In genomic region chr1:38146008-38146407, GRCm38 (mm10) we compare ENCODE assay signal across 21 mouse cellular contexts. TPM values are rescaled to one million over a fixed set of nuclear protein-coding genes. Genes with fewer than 3 reads are reported as not detected.
DNase-seq lines count a peak whose midpoint lies in the region; ATAC-seq and TF ChIP-seq lines count a peak whose summit lies in the region.
"Had no signal": no experiment of that assay in that cellular context is flagged by ENCODE, and none has a peak within 500 bp of the region (broad histone marks: within the 10 kb centered on the region; RNA-seq: fewer than 3 reads in every experiment).

No protein-coding gene starts in this region.

- H3K9me3 ChIP-seq in intestine, embryonic 15.5 days = no peaks in the 10 kb centered on the region
- no peaks in the 10 kb centered on the region for H3K9me3 ChIP-seq in intestine, postnatal 0 days (ENCODE audit: control insufficient read depth)
- H3K9me3 ChIP-seq: embryonic facial prominence, embryonic 13.5 days; embryonic facial prominence, embryonic 15.5 days; forebrain, embryonic 13.5 days; forebrain, embryonic 15.5 days had no signal

- no peaks in the 10 kb centered on the region for H3K27me3 ChIP-seq in intestine, embryonic 15.5 days (replicated peaks)
- H3K27me3 ChIP-seq in intestine, postnatal 0 days (replicated peaks; ENCODE audit: control insufficient read depth, insufficient read depth, low read length) = no peaks in the 10 kb centered on the region
- H3K27me3 ChIP-seq: embryonic facial prominence, embryonic 13.5 days; embryonic facial prominence, embryonic 15.5 days; forebrain, embryonic 13.5 days; forebrain, embryonic 15.5 days had no signal

- no peaks in the 10 kb centered on the region for H3K36me3 ChIP-seq in intestine, embryonic 15.5 days
- no peaks in the 10 kb centered on the region for H3K36me3 ChIP-seq in intestine, postnatal 0 days (ENCODE audit: control insufficient read depth, insufficient read depth)
- H3K36me3 ChIP-seq: embryonic facial prominence, embryonic 13.5 days; embryonic facial prominence, embryonic 15.5 days; forebrain, embryonic 15.5 days had no signal

- WGBS in intestine, embryonic 15.5 days = 77% methylated on average over 4 of the region's 4 CpGs
- WGBS in intestine, postnatal 0 days = 42% methylated on average over 4 of the region's 4 CpGs

- peak; percentile 31 for DNase-seq in fat pad, adult 2 months (ENCODE audit: extremely low read depth, low read depth, low spot score)
- DNase-seq in spleen, postnatal 14 days (ENCODE audit: low spot score in 2 of 2) = no peak
- no peak for DNase-seq in layer of hippocampus, adult 2 months (ENCODE audit: low spot score in 2 of 2)
- DNase-seq: adrenal gland, adult 2 months; adrenal gland, postnatal 10 days; adrenal gland, postnatal 25 days; cerebellum, adult 11 months; cerebellum, adult 18-20 months; cerebellum, adult 8-10 months; cerebellum, adult 9-11 months; cerebellum, postnatal 14 days; cerebellum, postnatal 36 days; embryo, embryonic 11 days; forebrain, postnatal 0 days had no signal

- H3K4me1 ChIP-seq in intestine, embryonic 15.5 days (replicated peaks) = no peaks in the 10 kb centered on the region
- no peaks in the 10 kb centered on the region for H3K4me1 ChIP-seq in intestine, postnatal 0 days (replicated peaks; ENCODE audit: control insufficient read depth, insufficient read depth, low read length)
- H3K4me1 ChIP-seq: embryonic facial prominence, embryonic 13.5 days; embryonic facial prominence, embryonic 15.5 days; forebrain, embryonic 13.5 days; forebrain, embryonic 15.5 days had no signal

- peak; percentile 91 for ATAC-seq in intestine, embryonic 15.5 days
- peak; percentile 89 for ATAC-seq in intestine, postnatal 0 days
- ATAC-seq: forebrain, embryonic 13.5 days; forebrain, embryonic 15.5 days; forebrain, postnatal 0 days had no signal

- H3K4me2 ChIP-seq in intestine, embryonic 15.5 days (replicated peaks) = no peak overlapping the region
- H3K4me2 ChIP-seq in intestine, postnatal 0 days (replicated peaks; ENCODE audit: low read depth) = no peak overlapping the region
- H3K4me2 ChIP-seq: embryonic facial prominence, embryonic 13.5 days; embryonic facial prominence, embryonic 15.5 days; forebrain, embryonic 13.5 days; forebrain, embryonic 15.5 days had no signal

- H3K4me3 ChIP-seq in intestine, embryonic 15.5 days (replicated peaks) = no peak overlapping the region
- H3K4me3 ChIP-seq in intestine, postnatal 0 days (ENCODE audit: low read depth, low read length) = no peak overlapping the region
- no peak overlapping the region for H3K4me3 ChIP-seq in layer of hippocampus, adult 2 months
- H3K4me3 ChIP-seq: embryonic facial prominence, embryonic 13.5 days; embryonic facial prominence, embryonic 15.5 days; erythroblast, embryonic 14.5 days; forebrain, embryonic 13.5 days; forebrain, embryonic 15.5 days had no signal

- no peak overlapping the region for H3K27ac ChIP-seq in intestine, embryonic 15.5 days
- peak overlapping the region; percentile 30; the same call in 1 of the 2 replicates for H3K27ac ChIP-seq in intestine, postnatal 0 days (ENCODE audit: low read depth, low read length)
- no peak overlapping the region for H3K27ac ChIP-seq in layer of hippocampus, adult 2 months
- H3K27ac ChIP-seq: embryonic facial prominence, embryonic 13.5 days; embryonic facial prominence, embryonic 15.5 days; forebrain, embryonic 13.5 days; forebrain, embryonic 15.5 days had no signal

- no peak overlapping the region for H3K9ac ChIP-seq in intestine, embryonic 15.5 days
- no peak overlapping the region for H3K9ac ChIP-seq in intestine, postnatal 0 days (ENCODE audit: low read depth, low read length)
- H3K9ac ChIP-seq: embryonic facial prominence, embryonic 13.5 days; embryonic facial prominence, embryonic 15.5 days; forebrain, embryonic 13.5 days; forebrain, embryonic 15.5 days; forebrain, postnatal 0 days had no signal

- no peak for TF ChIP-seq CTCF in intestine, postnatal 0 days (IDR thresholded peaks at IDR 0.05; ENCODE audit: low read depth)
- TF ChIP-seq CTCF in layer of hippocampus, adult 2 months (conservative IDR thresholded peaks at IDR 0.05) = no peak

RNA-seq across cellular contexts. Expression of gene Rev1, which starts 16.4 kb away (rescaled TPM):
- polyA plus RNA-seq in intestine, embryonic 15.5 days (2015; fragmentation: Nextera tagmentation; extraction: Ambion mirVana) = 19.0 and 23.6 TPM in 2 replicates
- 9.5 and 10.1 TPM in 2 replicates for polyA plus RNA-seq in intestine, postnatal 0 days (2015; fragmentation: Nextera tagmentation; extraction: Ambion mirVana)
- 10 to 100 TPM; 41.1 to 43.5 TPM for total RNA-seq in layer of hippocampus, adult 2 months (2021)
